Mouse (Mus musculus) MEL (cell line): ENCODE measurements around the gene Sfrp5.

Source experiments
- CTCF ChIP-seq, 3 experiments: IDR thresholded peaks in 2 of 3; conservative IDR thresholded peaks in 1 of 3; 2 replicates each; pipeline ENCODE4 v1.5.1; 2011 to 2012; ENCODE audit warnings: low read length in 3 of 3, low read depth in 2 of 3, mild to moderate bottlenecking in 2 of 3, improper control_type of control experiment in 1 of 3, inconsistent platforms in 1 of 3, mixed read lengths in 1 of 3, moderate library complexity in 1 of 3; ENCODE audit not compliant: control insufficient read depth in 1 of 3, insufficient read depth in 1 of 3, poor library complexity in 1 of 3, severe bottlenecking in 1 of 3
- EP300 ChIP-seq, 2 experiments: IDR thresholded peaks; 2 replicates each; pipeline ENCODE4 v1.6.1; 2011; ENCODE audit warnings: improper control_type of control experiment in 2 of 2, low read length in 2 of 2, low read depth in 1 of 2, mild to moderate bottlenecking in 1 of 2
- MAFK ChIP-seq: IDR thresholded peaks from 2 replicates; pipeline ENCODE4 v1.6.1; 2011; ENCODE audit warnings: low read depth, mild to moderate bottlenecking, low read length, improper control_type of control experiment, borderline replicate concordance
- MAX ChIP-seq: IDR thresholded peaks from 2 replicates; pipeline ENCODE4 v1.6.1; 2011; ENCODE audit warnings: low read length, improper control_type of control experiment
- MYB ChIP-seq: IDR thresholded peaks from 2 replicates; pipeline ENCODE4 v1.6.1; 2011; ENCODE audit warnings: mild to moderate bottlenecking, low read depth, low read length, improper control_type of control experiment
- NRF1 ChIP-seq: IDR thresholded peaks from 2 replicates; pipeline ENCODE4 v1.6.1; 2014; ENCODE audit warnings: low read depth, mild to moderate bottlenecking, inconsistent platforms, low read length, improper control_type of control experiment, moderate library complexity; ENCODE audit not compliant: poor library complexity, insufficient read depth, severe bottlenecking
- POLR2AphosphoS2 ChIP-seq: IDR thresholded peaks from 2 replicates; pipeline ENCODE4 v1.6.1; 2011; ENCODE audit warnings: low read length, improper control_type of control experiment
- RCOR1 ChIP-seq: IDR thresholded peaks from 2 replicates; pipeline ENCODE4 v1.6.1; 2012; ENCODE audit warnings: low read depth, mild to moderate bottlenecking, inconsistent platforms, low read length, improper control_type of control experiment
- USF2 ChIP-seq, 2 experiments: IDR thresholded peaks; 2 replicates each; pipeline ENCODE4 v1.6.1; 2011 to 2012; ENCODE audit warnings: improper control_type of control experiment in 2 of 2, low read length in 2 of 2, borderline replicate concordance in 1 of 2, inconsistent platforms in 1 of 2, low read depth in 1 of 2, mild to moderate bottlenecking in 1 of 2; ENCODE audit not compliant: insufficient read depth in 1 of 2

DNA sequence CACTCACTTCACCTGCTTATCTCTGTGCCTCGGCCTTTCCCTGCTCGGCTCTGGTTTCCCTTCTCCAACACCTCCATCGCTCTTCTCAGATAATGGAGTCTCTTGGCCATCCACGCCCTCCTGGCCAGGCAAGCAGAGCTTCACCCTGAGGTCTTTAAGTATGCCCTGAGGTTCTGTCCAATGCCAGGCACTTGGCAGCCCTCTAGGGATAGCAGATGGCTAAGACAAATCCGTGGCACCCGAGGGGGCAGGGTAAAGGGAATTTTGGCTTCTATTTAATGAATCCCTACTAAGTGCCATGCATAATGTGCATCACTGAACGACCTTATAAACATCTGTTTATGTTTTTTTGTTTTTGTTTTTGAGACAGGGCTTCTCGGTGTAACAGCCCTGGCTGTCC, 415 bp upstream of the Sfrp5 start:
- TF ChIP-seq EP300 (IDR thresholded peaks at IDR 0.05; ENCODE audit: low read depth in 1 of 2, low read length in 2 of 2) (no peak), MYB (no peak), POLR2AphosphoS2 (no peak), MAX (no peak), CTCF (IDR thresholded peaks at IDR 0.05 in 2 of 3, conservative IDR thresholded peaks at IDR 0.05 in 1 of 3; ENCODE audit: control insufficient read depth in 1 of 3, insufficient read depth in 1 of 3, low read depth in 2 of 3, low read length in 3 of 3, poor library complexity in 1 of 3, severe bottlenecking in 1 of 3) (no peak), USF2 (IDR thresholded peaks at IDR 0.05; ENCODE audit: borderline replicate concordance in 1 of 2, insufficient read depth in 1 of 2, low read depth in 1 of 2, low read length in 2 of 2) (no peak), MAFK (no peak), RCOR1 (no peak), NRF1 (no peak)
